Mouse (Mus musculus) ES-Bruce4 (cell line): ENCODE results near the gene Med25.

Source experiments
- CTCF ChIP-seq: IDR thresholded peaks from one replicate; pipeline ENCODE4 v1.8.1; 2011; ENCODE audit warnings: low read depth, low read length
- EP300 ChIP-seq: IDR thresholded peaks from 2 replicates; pipeline ENCODE4 v1.6.1; 2011; ENCODE audit warnings: low read depth, low read length; ENCODE audit not compliant: insufficient read depth
- POLR2A ChIP-seq: IDR thresholded peaks from one replicate; pipeline ENCODE4 v1.8.1; 2011; ENCODE audit warnings: low read length; ENCODE audit not compliant: insufficient read depth

DNA sequence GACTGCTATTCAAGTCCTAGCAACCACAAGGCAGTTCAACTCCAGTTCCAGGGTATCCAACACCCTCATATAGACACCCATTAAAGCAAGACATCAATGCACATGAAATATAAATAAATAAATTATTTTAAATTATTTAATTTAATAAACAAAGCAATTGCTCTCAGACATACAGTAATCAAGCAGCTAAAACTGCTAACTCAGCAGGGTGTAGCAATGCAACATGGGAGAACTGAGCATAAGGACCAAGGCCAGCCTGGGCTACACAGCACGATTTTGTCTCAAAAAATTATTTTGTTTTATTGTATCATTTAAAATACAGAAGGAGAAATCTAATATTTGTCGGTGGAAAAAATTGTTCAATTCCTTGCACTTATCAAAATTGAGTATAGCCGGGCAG is 1.7 kb upstream of the Med25 start:
- TF ChIP-seq EP300, result no peak
- TF ChIP-seq CTCF, result no peak
- no peak for TF ChIP-seq POLR2A
